Mouse (Mus musculus) spleen, adult 2 months (tissue): ENCODE data around the gene Pcyt1a. TPM values are rescaled to one million over a fixed set of nuclear protein-coding genes. Genes with fewer than 3 reads are reported as not detected.

ENCODE experiments used
- DNase-seq, 2 experiments: peaks; one replicate each; pipeline versions ENCODE4 v3.0.0 to v3.0.0-alpha.2; 2012 to 2021; ENCODE audit warnings: low spot score in 2 of 2, low read depth in 1 of 2
- H3K27ac ChIP-seq: fragments of 200-500 bp; 2 replicates; pipeline ENCODE4 v1.5.1; 2012; ENCODE audit warnings: low read length, inconsistent platforms; ENCODE audit not compliant: insufficient read depth
- H3K27me3 ChIP-seq: fragments of 200-500 bp; 2 replicates; pipeline ENCODE4 v1.6.1; 2012; ENCODE audit warnings: mild to moderate bottlenecking, moderate library complexity, low read length, inconsistent platforms; ENCODE audit not compliant: control insufficient read depth, insufficient read depth
- H3K36me3 ChIP-seq: fragments of 200-500 bp; 2 replicates; pipeline ENCODE4 v1.6.1; 2012; ENCODE audit warnings: mild to moderate bottlenecking, low read length, inconsistent platforms; ENCODE audit not compliant: control insufficient read depth, insufficient read depth
- H3K4me1 ChIP-seq: fragments of 200-500 bp; 2 replicates; pipeline ENCODE4 v1.6.1; 2011; ENCODE audit warnings: inconsistent platforms; ENCODE audit not compliant: control insufficient read depth, insufficient read depth, insufficient read length
- H3K4me3 ChIP-seq: fragments of 200-500 bp; 2 replicates; pipeline ENCODE4 v1.5.1; 2011; ENCODE audit warnings: mild to moderate bottlenecking, inconsistent platforms; ENCODE audit not compliant: insufficient read depth, insufficient read length; ENCODE audit errors: extremely low read depth
- CTCF ChIP-seq: fragments of 200-500 bp; IDR thresholded peaks from 2 replicates; pipeline ENCODE4 v1.5.1; 2011; ENCODE audit warnings: mild to moderate bottlenecking, inconsistent platforms; ENCODE audit not compliant: insufficient read depth, insufficient read length, insufficient replicate concordance; ENCODE audit errors: extremely low read depth
- POLR2A ChIP-seq: fragments of 200-500 bp; IDR thresholded peaks from 2 replicates; pipeline ENCODE4 v1.6.1; 2011; ENCODE audit warnings: low read depth, low read length, inconsistent platforms
- WGBS: fragments of 180-500 bp; shearing (Covaris S2); methylation state at CpG from one replicate; pipeline ENCODE4 v1.1.7; 2018; 5-methylcytosine and 5-hydroxymethylcytosine counted together
- polyA plus RNA-seq: library from polyadenylated mRNA; depleted of rRNA; stranded (reverse); fragments of >200 nt; gene quantifications from 2 replicates; pipeline ENCODE4 v1.2.3, GENCODE M21; 2012

Pcyt1a gene
- polyA plus RNA-seq, 1 experiment = 13.1 TPM

DNA sequence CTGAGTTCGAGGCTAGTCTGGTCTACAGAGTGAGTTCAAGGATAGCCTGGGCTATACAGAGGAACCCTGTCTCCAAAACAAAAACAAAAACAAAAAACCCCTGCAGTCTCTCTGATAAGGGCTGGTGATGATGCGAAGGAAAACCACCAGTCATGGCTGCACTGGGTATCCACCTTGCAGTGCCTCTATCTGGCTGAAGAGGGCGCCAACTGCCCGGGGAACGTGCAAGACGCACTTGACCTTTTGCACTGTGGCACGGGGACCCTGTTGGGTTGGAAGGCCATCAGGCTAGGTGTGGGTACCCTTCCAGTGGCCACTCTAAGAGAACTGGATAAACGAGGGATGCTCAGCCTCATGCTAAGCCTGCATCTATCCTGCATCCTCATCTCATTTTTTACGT is 76.7 kb downstream of the Pcyt1a start:
- H3K4me3 ChIP-seq = no peak overlapping the region

DNA sequence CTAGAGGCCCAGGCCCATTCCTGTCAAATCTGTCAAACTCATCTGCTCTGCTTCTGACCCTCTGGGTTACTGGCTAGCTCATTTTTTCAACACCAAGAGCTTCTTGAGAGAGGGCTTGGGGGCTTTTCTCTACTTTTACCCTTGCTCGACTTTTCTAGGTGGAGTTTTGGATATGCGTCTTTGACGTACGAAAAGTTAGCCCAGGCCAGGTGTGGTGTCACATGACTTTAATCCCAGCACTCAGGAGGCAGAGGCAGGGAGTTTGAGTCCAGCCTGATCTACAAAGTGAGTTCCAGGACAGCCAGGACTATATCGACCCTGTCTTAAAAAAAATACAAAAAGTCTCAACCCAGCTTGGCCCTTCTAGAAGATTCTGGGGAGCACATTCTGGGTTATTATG is 77.3 kb downstream of the Pcyt1a start:
- no peaks in the 10 kb centered on the region for H3K27me3 ChIP-seq
- no peak overlapping the region for H3K27ac ChIP-seq
- WGBS = 85% methylated on average over 5 of the region's 5 CpGs
- H3K4me3 ChIP-seq = no peak overlapping the region
- DNase-seq = no peak
- H3K36me3 ChIP-seq = no peaks in the 10 kb centered on the region
- TF ChIP-seq POLR2A = no peak
- TF ChIP-seq CTCF = no peak
- H3K4me1 ChIP-seq = peaks cover 2% of the 10 kb centered on the region; the same call in 1 of the 2 replicates

More for the DNA sequence above, 76.7 kb downstream of the Pcyt1a start:
- H3K27ac ChIP-seq = no peak overlapping the region
- DNase-seq = peak in 1 of 2 experiments; percentile 66
- TF ChIP-seq CTCF (peak; percentile 97), POLR2A (no peak)
- H3K36me3 ChIP-seq = no peaks in the 10 kb centered on the region
- no peaks in the 10 kb centered on the region for H3K27me3 ChIP-seq
- WGBS = 15% methylated on average over 9 of the region's 9 CpGs
- peaks cover 2% of the 10 kb centered on the region; the same call in 1 of the 2 replicates for H3K4me1 ChIP-seq

DNA sequence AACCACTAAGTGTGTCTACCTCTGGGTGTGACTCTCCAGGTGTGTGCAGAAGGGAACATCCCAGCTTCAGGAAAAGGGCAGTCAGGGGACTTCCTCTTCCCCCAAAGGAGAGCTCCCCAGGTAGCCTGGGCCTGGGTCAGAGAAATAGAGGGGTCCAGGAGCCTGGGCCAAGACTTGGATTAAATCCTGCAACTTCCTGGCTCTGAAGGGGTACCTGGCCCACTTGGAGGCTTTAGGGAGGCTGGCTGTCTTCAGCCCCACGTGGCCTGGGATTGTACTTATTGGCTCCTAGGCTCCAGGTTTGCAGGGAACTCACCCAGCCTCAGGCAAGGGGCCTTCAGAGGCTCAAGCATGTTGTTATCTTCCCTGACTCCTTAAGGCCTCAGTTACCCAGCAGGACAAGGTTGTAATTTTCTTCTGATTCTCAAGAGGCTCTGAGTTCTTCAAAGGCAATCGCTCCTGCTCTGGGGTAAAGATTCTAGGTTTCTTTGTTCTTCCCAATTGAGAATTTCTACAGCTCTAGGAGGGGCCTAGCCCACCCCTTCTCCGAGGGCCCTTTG is 77.9 kb downstream of the Pcyt1a start:
- no peak overlapping the region for H3K4me3 ChIP-seq
- H3K36me3 ChIP-seq = no peaks in the 10 kb centered on the region
- H3K4me1 ChIP-seq = peaks cover 2% of the 10 kb centered on the region; the same call in 1 of the 2 replicates
- peak overlapping the region; percentile 45; the same call in 1 of the 2 replicates for H3K27ac ChIP-seq
- TF ChIP-seq POLR2A = no peak
- TF ChIP-seq CTCF = no peak
- no peaks in the 10 kb centered on the region for H3K27me3 ChIP-seq
- DNase-seq = no peak
- WGBS = 83% methylated on average over 3 of the region's 3 CpGs

DNA sequence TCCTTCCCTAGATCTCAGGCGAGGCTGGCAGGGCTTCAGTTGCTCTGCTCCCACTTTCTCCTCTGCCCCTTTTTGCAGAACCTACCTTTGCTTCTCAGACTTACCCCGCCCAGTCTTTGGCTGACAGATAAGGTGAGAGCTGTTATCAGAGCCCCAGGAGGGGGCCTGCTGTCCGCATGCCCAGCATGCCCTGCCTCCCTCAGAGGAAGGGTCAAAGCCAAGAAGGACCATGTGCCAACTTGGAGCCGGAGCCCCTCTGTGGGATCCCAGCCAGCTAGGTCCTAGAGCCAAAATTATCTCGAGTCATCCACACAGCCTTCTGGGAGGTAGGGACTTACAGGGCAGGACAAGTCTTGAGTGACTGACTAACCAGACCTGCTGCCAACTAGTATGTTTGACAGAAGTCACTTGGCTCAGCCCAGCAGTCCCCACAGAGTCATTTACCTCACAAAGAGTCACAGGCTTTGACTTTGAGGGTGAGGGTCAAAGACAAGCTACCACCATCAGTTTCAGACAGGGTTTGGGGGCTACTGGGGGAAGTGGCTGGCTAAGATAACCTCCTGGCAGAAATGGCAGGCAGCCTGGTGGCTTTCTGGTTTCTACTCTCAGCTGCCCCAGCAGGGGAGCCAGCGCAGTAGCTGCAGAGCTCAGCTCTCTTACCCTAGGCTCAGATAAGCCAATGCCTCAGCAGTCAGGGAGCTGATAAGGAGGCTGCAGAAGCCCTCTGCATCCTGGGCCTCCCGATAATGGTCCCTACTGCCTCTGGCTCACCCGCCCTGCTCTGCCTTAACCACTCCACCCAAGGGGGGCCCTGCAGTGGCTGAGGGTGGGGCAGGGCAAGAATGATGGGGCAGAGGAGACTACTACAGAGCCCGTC is 78.6 kb downstream of the Pcyt1a start:
- no peak for TF ChIP-seq CTCF
- TF ChIP-seq POLR2A = no peak
- DNase-seq = no peak
- H3K27me3 ChIP-seq = no peaks in the 10 kb centered on the region
- peak overlapping the region; percentile 45 for H3K27ac ChIP-seq
- WGBS = 73% methylated on average over 9 of the region's 9 CpGs
- H3K4me3 ChIP-seq = no peak overlapping the region
- no peaks in the 10 kb centered on the region for H3K36me3 ChIP-seq
- H3K4me1 ChIP-seq = peaks cover 2% of the 10 kb centered on the region; the same call in 1 of the 2 replicates

DNA sequence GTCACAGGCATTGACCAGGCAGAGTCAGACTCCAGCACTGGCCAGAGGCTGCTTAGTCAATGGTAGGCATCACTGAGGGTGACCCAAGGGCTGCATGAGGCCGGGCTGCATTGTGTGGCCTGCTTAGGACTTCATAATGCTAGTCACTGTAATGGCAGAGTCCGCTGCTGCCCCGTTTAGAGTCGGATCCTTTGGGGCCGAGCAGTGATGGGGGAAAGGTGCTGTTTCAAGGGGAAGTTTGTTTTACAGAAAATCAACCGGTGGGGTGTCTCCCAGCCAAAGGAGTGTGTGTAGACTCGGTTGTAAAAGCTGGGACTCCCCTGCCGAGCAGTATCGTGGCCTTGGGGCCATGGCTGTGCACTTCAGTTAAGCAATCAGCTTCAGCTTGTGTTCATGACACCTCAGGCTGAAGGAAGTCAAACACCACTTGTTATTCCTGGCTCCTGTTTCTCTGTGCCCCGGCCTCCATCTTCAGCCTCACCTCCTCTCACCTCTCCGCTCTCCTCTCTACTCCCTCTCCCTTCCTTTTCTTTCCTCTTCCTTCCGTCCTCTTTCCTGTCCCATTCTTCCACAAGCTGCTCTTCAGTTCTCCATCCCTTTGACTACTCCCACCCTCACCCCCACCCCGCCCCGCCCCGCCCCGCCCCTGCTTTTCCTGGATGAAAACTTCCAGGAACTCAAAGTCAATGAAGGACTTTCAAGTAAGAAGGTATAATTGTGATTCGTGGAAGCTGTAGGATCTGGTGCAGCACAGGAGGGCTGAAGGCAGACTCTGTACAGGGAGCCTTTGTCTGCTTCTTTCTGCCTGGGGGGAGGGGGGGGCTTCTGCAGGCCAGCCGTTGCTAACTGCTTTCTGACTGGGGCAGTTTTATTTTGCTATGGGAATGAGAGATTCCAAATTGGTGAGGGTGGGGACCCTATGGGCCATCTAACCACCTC is 79.9 kb downstream of the Pcyt1a start:
- DNase-seq = no peak
- WGBS = 81% methylated on average over 18 of the region's 18 CpGs
- TF ChIP-seq CTCF (no peak), POLR2A (no peak)
- H3K36me3 ChIP-seq = no peaks in the 10 kb centered on the region
- no peaks in the 10 kb centered on the region for H3K27me3 ChIP-seq
- peaks cover 2% of the 10 kb centered on the region; the same call in 1 of the 2 replicates for H3K4me1 ChIP-seq
- no peak overlapping the region for H3K4me3 ChIP-seq
- H3K27ac ChIP-seq = peak overlapping the region; percentile 17; the same call in 1 of the 2 replicates

DNA sequence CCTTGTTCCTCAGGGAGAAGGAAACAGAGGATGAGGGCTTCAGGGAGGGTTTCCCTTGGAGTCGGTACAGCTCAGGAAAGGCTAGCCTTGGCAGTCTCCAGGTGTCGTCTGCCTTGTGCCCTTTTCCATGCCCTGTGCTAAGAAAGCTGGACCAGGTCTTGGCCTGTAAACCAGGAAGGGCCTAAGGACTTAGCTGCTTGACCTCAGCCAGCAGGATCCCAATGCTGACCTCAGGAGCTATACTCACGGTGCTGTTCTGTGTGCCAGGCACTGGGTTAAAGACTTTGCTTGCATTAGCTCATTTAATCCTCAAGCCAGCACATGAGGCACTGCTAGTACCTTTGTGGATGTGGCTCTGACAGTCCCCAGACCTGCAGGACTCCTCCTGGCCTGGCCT is 80.6 kb downstream of the Pcyt1a start:
- no peak for DNase-seq
- TF ChIP-seq POLR2A (no peak), CTCF (no peak)
- H3K27ac ChIP-seq = no peak overlapping the region; the same call in 1 of the 2 replicates
- no peaks in the 10 kb centered on the region for H3K36me3 ChIP-seq
- H3K4me1 ChIP-seq = peaks cover 2% of the 10 kb centered on the region; the same call in 1 of the 2 replicates
- 89% methylated on average over 3 of the region's 3 CpGs for WGBS
- H3K4me3 ChIP-seq = no peak overlapping the region
- no peaks in the 10 kb centered on the region for H3K27me3 ChIP-seq
